24 mouse cellular contexts compared by ENCODE assay signal in genomic region chr8:119795651-119796050, GRCm38 (mm10). TPM values are rescaled to one million over a fixed set of nuclear protein-coding genes. Genes with fewer than 3 reads are reported as not detected.
DNase-seq lines count a peak whose midpoint lies in the region; ATAC-seq and TF ChIP-seq lines count a peak whose summit lies in the region.
"Had no signal": no experiment of that assay in that cellular context is flagged by ENCODE, and none has a peak within 500 bp of the region (broad histone marks: within the 10 kb centered on the region; RNA-seq: fewer than 3 reads in every experiment).

No protein-coding gene starts in this region.

- no peak for TF ChIP-seq CTCF in lung, postnatal 0 days (IDR thresholded peaks at IDR 0.05)

- H3K36me3 ChIP-seq in lung, postnatal 0 days (ENCODE audit: insufficient read depth, low read length), result no peaks in the 10 kb centered on the region
- H3K36me3 ChIP-seq in forebrain, embryonic 12.5 days (replicated peaks), result no peaks in the 10 kb centered on the region
- H3K36me3 ChIP-seq: embryonic facial prominence, embryonic 12.5 days; embryonic facial prominence, embryonic 15.5 days; forebrain, embryonic 15.5 days; heart, embryonic 10.5 days; heart, embryonic 13.5 days; intestine, embryonic 15.5 days had no signal

- TF ChIP-seq EP300 in lung, postnatal 0 days (IDR thresholded peaks at IDR 0.05), result no peak

- H3K4me3 ChIP-seq in lung, postnatal 0 days (ENCODE audit: low read depth, low read length), result no peak overlapping the region
- H3K4me3 ChIP-seq in forebrain, embryonic 12.5 days (replicated peaks), result no peak overlapping the region
- H3K4me3 ChIP-seq: embryonic facial prominence, embryonic 12.5 days; embryonic facial prominence, embryonic 15.5 days; forebrain, embryonic 15.5 days; heart, adult 2 months; heart, embryonic 10.5 days; heart, embryonic 13.5 days; intestine, embryonic 15.5 days had no signal

- H3K4me2 ChIP-seq in lung, postnatal 0 days (replicated peaks; ENCODE audit: low read depth, low read length), result no peak overlapping the region
- H3K4me2 ChIP-seq in forebrain, embryonic 12.5 days, result no peak overlapping the region
- H3K4me2 ChIP-seq: embryonic facial prominence, embryonic 12.5 days; embryonic facial prominence, embryonic 15.5 days; forebrain, embryonic 15.5 days; heart, embryonic 13.5 days; hindbrain, embryonic 14.5 days; intestine, embryonic 15.5 days had no signal

- peak; percentile 46; the same call in 1 of the 2 replicates for ATAC-seq in lung, postnatal 0 days
- ATAC-seq in activated CD4-positive, CD25-positive, alpha-beta regulatory T cell, adult 4 months, result peak; percentile 24
- ATAC-seq in forebrain, embryonic 12.5 days (ENCODE audit: low FRiP score), result no peak
- ATAC-seq: forebrain, embryonic 15.5 days; hindbrain, postnatal 0 days; intestine, embryonic 15.5 days had no signal

- H3K27ac ChIP-seq in lung, postnatal 0 days (ENCODE audit: low read length), result no peak overlapping the region
- no peak overlapping the region for H3K27ac ChIP-seq in forebrain, embryonic 12.5 days
- H3K27ac ChIP-seq: embryonic facial prominence, embryonic 12.5 days; embryonic facial prominence, embryonic 15.5 days; forebrain, embryonic 15.5 days; heart, adult 2 months; heart, embryonic 10.5 days; heart, embryonic 13.5 days; hindbrain, embryonic 14.5 days; hindbrain, postnatal 0 days had no signal

- no peak overlapping the region for H3K9ac ChIP-seq in lung, postnatal 0 days (replicated peaks; ENCODE audit: low read depth)
- no peak overlapping the region for H3K9ac ChIP-seq in forebrain, embryonic 12.5 days
- H3K9ac ChIP-seq: embryonic facial prominence, embryonic 12.5 days; embryonic facial prominence, embryonic 15.5 days; forebrain, embryonic 15.5 days; heart, embryonic 13.5 days; hindbrain, embryonic 14.5 days; intestine, embryonic 15.5 days had no signal

- peaks cover 8% of the 10 kb centered on the region for H3K4me1 ChIP-seq in lung, postnatal 0 days (ENCODE audit: insufficient read depth, low read depth, low read length)
- peaks cover 45% of the 10 kb centered on the region for H3K4me1 ChIP-seq in forebrain, embryonic 12.5 days

- H3K9me3 ChIP-seq in lung, postnatal 0 days (ENCODE audit: low read length), result no peaks in the 10 kb centered on the region
- H3K9me3 ChIP-seq in forebrain, embryonic 12.5 days, result no peaks in the 10 kb centered on the region
- H3K9me3 ChIP-seq: embryonic facial prominence, embryonic 12.5 days; embryonic facial prominence, embryonic 15.5 days; forebrain, embryonic 15.5 days; heart, embryonic 10.5 days; heart, embryonic 13.5 days; intestine, embryonic 15.5 days had no signal

- peak; percentile 45 for DNase-seq in lung, postnatal 0 days (ENCODE audit: low spot score)
- no peak for DNase-seq in lung, postnatal 14 days
- peak; percentile 69 for DNase-seq in A20 (ENCODE audit: low read depth, low spot score)
- peak; percentile 35 for DNase-seq in CD4-positive helper T cell, adult 2 months (ENCODE audit: low read depth, low spot score)
- no peak for DNase-seq in cerebellum, postnatal 10 days
- DNase-seq in right cerebral cortex, postnatal 14 days, result no peak
- DNase-seq: adrenal gland, postnatal 10 days; adrenal gland, postnatal 36 days; cerebellum, adult 18-20 months; cerebellum, adult 9-10 months; cerebellum, postnatal 25 days; gastrocnemius, postnatal 10 days; gastrocnemius, postnatal 36 days; heart, adult 2 months had no signal

- 60% methylated on average over 3 of the region's 3 CpGs for WGBS in lung, postnatal 0 days
- WGBS in forebrain, embryonic 12.5 days, result 84% methylated on average over 3 of the region's 3 CpGs

- no peaks in the 10 kb centered on the region for H3K27me3 ChIP-seq in lung, postnatal 0 days (replicated peaks; ENCODE audit: insufficient read depth, low read length)
- H3K27me3 ChIP-seq in forebrain, embryonic 12.5 days, result no peaks in the 10 kb centered on the region
- H3K27me3 ChIP-seq: embryonic facial prominence, embryonic 12.5 days; embryonic facial prominence, embryonic 15.5 days; forebrain, embryonic 15.5 days; heart, embryonic 13.5 days; intestine, embryonic 15.5 days had no signal

RNA-seq across cellular contexts. Expression of gene Tldc1, which starts 17.4 kb away (rescaled TPM):
- 7.9 and 9.7 TPM in 2 replicates for polyA plus RNA-seq in lung, postnatal 0 days (2015; fragmentation: Nextera tagmentation; extraction: Ambion mirVana)
- polyA plus RNA-seq in activated CD4-positive, CD25-positive, alpha-beta regulatory T cell, adult 4 months (2017; shearing (Covaris generic)), result 10 to 100 TPM in 1 of 2 experiments, 1 to 10 TPM in 1; 8.8 to 11.1 TPM
- polyA plus RNA-seq in forebrain, embryonic 12.5 days (2016; fragmentation: Nextera tagmentation; extraction: Ambion mirVana), result 10.9 and 12.7 TPM in 2 replicates

RNA-seq across cellular contexts. Expression of gene Cotl1, which starts 44.7 kb away (rescaled TPM):
- 54.3 and 54.6 TPM in 2 replicates for polyA plus RNA-seq in lung, postnatal 0 days (2015; fragmentation: Nextera tagmentation; extraction: Ambion mirVana)
- 100 to 1,000 TPM; 219 to 262 TPM for polyA plus RNA-seq in activated CD4-positive, CD25-positive, alpha-beta regulatory T cell, adult 4 months (2017; shearing (Covaris generic))
- polyA plus RNA-seq in forebrain, embryonic 12.5 days (2016; fragmentation: Nextera tagmentation; extraction: Ambion mirVana), result 148 and 282 TPM in 2 replicates

Comparison
In these comparisons a context has a peak if more than half of its experiments do, and no peak if none do; other contexts are left out.
1. DNase-seq: peak in lung, postnatal 0 days (single experiment), A20 (single experiment) and CD4-positive helper T cell, adult 2 months (single experiment); none in lung, postnatal 14 days (single experiment), cerebellum, postnatal 10 days (0 of 2) and right cerebral cortex, postnatal 14 days (single experiment).